Mouse (Mus musculus) G1E (cell line): ENCODE data around the gene Gfod1.

Experiments used
- CTCF ChIP-seq: IDR thresholded peaks from 2 replicates; pipeline ENCODE4 v1.5.1; 2012; ENCODE audit warnings: low read depth, low read length, inconsistent platforms, mixed read lengths
- GATA1 ChIP-seq: IDR thresholded peaks from 2 replicates; pipeline ENCODE4 v1.6.1; 2012; ENCODE audit warnings: borderline replicate concordance, low read length, inconsistent platforms, mixed read lengths
- POLR2AphosphoS5 ChIP-seq: IDR thresholded peaks from 2 replicates; pipeline ENCODE4 v1.6.1; 2012; ENCODE audit warnings: low read depth, low read length, inconsistent platforms; ENCODE audit not compliant: insufficient replicate concordance

DNA sequence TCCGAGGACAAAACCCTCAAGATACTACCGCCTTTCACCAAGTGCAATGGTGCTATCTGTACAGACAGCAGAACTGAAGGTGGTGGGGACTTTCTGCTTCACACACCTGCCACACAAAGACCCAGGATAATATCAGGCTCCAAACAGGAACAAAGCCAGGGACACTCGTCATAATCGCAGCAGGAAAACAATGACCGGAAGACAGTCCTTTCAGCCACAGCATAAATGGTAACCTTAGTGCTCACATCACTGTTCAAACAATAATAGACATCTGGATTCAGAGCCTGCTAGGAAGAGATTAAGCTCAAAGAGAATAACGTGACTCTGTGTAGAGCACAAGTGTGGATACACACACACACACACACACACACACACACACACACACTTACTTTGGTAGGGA lies 67.3 kb downstream of the Gfod1 start:
- TF ChIP-seq POLR2AphosphoS5 (no peak), CTCF (no peak), GATA1 (no peak)
